Mouse (Mus musculus): ENCODE measurements around the gene Iyd. TPM values are rescaled to one million over a fixed set of nuclear protein-coding genes. Genes with fewer than 3 reads are reported as not detected.
A peak's percentile ranks its signal among the peaks of the same experiment; 100 is the strongest.
"Not testable (repeated sequence)": the region's sequence is repeated elsewhere in the genome, so short reads cannot be mapped to it uniquely, and the experiment has no call there.

The Iyd gene
- total RNA-seq (2021), result under 1 TPM; 0.15 to 0.29 TPM
- long read RNA-seq, experiment 1, result 0 reads
- long read RNA-seq, experiment 2, result 0 reads

- intact Hi-C loops (cut with DNase I), result no loop called here
- no peak for DNase-seq
Observed at GRCm38 (mm10) chr10:3540003-3540827, at the start of gene Iyd. Iyd (plus strand) TSS chr10:3540240.

GRCm38 (mm10) chr10:3496791-3497190 is 43.2 kb upstream of the Iyd start:
- intact Hi-C loops (cut with DNase I), result no loop called here
- no peak for DNase-seq

- DNase-seq; intact Hi-C loops (cut with DNase I): not testable (repeated sequence)
Observed at GRCm38 (mm10) chr10:3500846-3501245, 39.2 kb upstream of the Iyd start.

- intact Hi-C loops (cut with DNase I), result no loop called here
- DNase-seq, result peak; percentile 66 to 79
Observed at GRCm38 (mm10) chr10:3507484-3508221, 32.4 kb upstream of the Iyd start.

- intact Hi-C loops (cut with DNase I), result no loop called here
- DNase-seq, result no peak
Observed at GRCm38 (mm10) chr10:3508222-3508588, 31.8 kb upstream of the Iyd start.

GRCm38 (mm10) chr10:3508746-3509145 is 31.3 kb upstream of the Iyd start:
- DNase-seq, result no peak
- intact Hi-C loops (cut with DNase I), result no loop called here

GRCm38 (mm10) chr10:3509663-3510277 is 30.3 kb upstream of the Iyd start:
- intact Hi-C loops (cut with DNase I), result no loop called here

GRCm38 (mm10) chr10:3510486-3510885 is 29.6 kb upstream of the Iyd start:
- no peak for DNase-seq
- intact Hi-C loops (cut with DNase I), result no loop called here

More at GRCm38 (mm10) chr10:3509663-3510277, 30.3 kb upstream of the Iyd start:
- DNase-seq, result no peak

GRCm38 (mm10) chr10:3511401-3511800 is 28.6 kb upstream of the Iyd start:
- intact Hi-C loops (cut with DNase I), result no loop called here
- no peak for DNase-seq

GRCm38 (mm10) chr10:3512620-3513305 is 27.3 kb upstream of the Iyd start:
- intact Hi-C loops (cut with DNase I), result no loop called here
- DNase-seq, result no peak

GRCm38 (mm10) chr10:3513947-3514346 is 26.1 kb upstream of the Iyd start:
- no peak for DNase-seq
- intact Hi-C loops (cut with DNase I), result no loop called here

GRCm38 (mm10) chr10:3514634-3515033 is 25.4 kb upstream of the Iyd start:
- no peak for DNase-seq
- intact Hi-C loops (cut with DNase I), result no loop called here

- DNase-seq, result no peak
- intact Hi-C loops (cut with DNase I), result no loop called here
Observed at GRCm38 (mm10) chr10:3516442-3516841, 23.6 kb upstream of the Iyd start.

GRCm38 (mm10) chr10:3523044-3523793 is 16.8 kb upstream of the Iyd start:
- peak in 1 of 2 experiments; percentile 31 for DNase-seq
- intact Hi-C loops (cut with DNase I), result loop anchor here (2.0 kb wide), 1 partner anchor 126 kb away; no protein-coding TSS in a partner anchor

GRCm38 (mm10) chr10:3524513-3524912 is 15.5 kb upstream of the Iyd start:
- intact Hi-C loops (cut with DNase I), result no loop called here
- no peak for DNase-seq

GRCm38 (mm10) chr10:3525420-3526019 is 14.5 kb upstream of the Iyd start:
- DNase-seq, result peak; percentile 63 to 83
- intact Hi-C loops (cut with DNase I), result no loop called here

GRCm38 (mm10) chr10:3529807-3530206 is 10.2 kb upstream of the Iyd start:
- intact Hi-C loops (cut with DNase I), result loop anchor here (10.0 kb wide), 1 partner anchor 815 kb away; no protein-coding TSS in a partner anchor
- no peak for DNase-seq

GRCm38 (mm10) chr10:3530661-3531060 is 9.4 kb upstream of the Iyd start:
- intact Hi-C loops (cut with DNase I), result loop anchor here (1.0 to 10.0 kb wide), 2 partner anchors 197 to 814 kb away; no protein-coding TSS in a partner anchor
- no peak for DNase-seq

GRCm38 (mm10) chr10:3531375-3531774 is 8.7 kb upstream of the Iyd start:
- DNase-seq, result peak; percentile 69 to 82
- intact Hi-C loops (cut with DNase I), result loop anchor here (1.0 to 10.0 kb wide), 2 partner anchors 198 to 813 kb away; no protein-coding TSS in a partner anchor
